Mouse (Mus musculus): ENCODE measurements around the gene Spc25.
A peak's percentile ranks its signal among the peaks of the same experiment; 100 is the strongest.

The Spc25 gene

DNA sequence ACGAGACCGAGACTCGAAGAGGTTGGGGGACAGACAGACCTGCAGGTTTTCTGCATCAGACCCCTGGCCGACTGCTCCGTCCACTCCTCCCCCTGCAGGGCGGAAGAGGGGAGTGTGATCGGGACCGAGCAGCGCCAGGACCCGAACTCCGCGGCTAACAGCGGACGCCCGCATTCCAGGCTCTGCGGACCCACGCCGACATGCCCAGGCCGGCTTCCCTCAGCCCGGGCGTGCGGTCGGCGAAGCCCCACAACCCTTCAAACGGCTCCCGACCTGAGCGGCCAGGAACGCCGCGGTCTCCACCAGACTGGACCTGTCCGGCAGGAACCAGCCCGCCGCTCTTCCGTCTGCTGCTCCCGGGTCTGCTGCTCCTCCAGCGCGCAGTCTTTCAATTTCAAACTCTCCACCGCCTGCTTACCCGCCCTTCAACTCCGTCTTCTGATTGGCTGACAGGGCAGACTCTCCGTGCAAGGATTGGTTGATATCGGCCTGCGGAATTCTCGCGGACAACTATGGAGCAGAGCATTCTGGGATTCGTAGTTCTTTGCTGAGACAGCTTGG, at the start of gene Spc25:
Gene Spc25 (minus strand): TSS at position 404 of the 561 bp plus-strand sequence.
- DNase-seq (ENCODE audit: low read depth): peak; percentile 98

DNA sequence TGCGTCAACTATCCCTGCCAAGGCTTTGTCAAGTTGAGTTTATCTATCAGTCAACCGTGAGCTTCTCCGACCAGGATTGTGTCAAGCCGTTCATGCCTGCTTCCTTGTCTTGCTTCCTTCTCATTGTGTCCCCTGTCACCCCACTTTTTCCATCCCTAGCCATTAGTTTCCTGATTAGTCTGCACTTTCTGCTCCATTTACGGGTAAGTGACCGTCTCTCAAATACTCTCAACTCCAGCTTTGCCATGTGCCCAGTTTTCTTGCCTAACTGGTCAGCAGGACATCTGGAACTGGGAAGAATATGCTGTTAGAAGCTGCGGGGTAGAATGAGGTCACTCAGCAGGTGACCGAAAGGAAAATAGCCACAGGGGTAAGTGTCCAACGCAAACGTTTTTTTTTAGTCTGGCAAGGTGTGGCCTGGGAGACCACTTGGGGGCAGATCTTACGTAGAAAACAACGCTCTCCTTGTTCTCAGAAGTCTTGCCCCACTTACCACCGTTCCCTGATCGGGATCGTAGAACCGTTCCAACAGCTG, 42.3 kb upstream of the Spc25 start:
- no peak for DNase-seq (ENCODE audit: low read depth)

DNA sequence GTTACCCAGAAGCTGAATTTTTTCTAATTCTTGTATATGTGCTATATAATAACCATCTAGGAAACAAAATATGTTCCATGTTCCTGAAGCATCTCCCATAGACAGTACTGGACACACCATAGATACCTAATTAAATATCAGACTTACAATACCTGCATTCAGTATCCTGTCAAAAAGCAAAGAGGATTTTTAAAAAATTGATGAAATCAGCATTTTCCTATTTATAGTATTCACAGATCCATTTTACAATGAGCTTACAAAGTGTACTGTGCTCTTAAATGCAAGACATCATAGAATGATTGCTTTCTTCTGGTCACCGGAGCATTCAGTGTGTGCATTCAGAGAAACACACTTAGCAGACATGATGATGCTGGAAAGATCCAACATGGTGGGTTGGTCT, 41.1 kb upstream of the Spc25 start:
- no peak for DNase-seq (ENCODE audit: low read depth)

DNA sequence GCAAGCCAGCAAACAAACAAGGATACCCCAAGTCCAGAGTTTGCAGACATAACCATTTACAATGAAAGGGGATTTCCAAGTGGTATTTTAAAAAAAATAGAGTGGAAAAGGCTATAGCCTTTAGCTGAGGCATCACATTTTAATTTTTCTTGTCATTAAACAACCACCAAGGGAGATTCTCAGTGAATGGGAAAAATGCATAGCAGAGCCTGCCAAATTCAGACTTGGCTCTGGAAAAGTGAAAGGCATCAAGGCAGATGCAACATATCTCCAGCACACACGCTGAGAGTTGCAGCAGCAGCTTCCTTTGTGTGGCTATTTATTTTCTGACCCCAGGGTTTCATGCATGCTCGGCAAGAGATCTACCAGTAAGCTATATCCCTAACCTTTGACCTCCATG, 38.9 kb upstream of the Spc25 start:
- DNase-seq (ENCODE audit: low read depth): no peak

DNA sequence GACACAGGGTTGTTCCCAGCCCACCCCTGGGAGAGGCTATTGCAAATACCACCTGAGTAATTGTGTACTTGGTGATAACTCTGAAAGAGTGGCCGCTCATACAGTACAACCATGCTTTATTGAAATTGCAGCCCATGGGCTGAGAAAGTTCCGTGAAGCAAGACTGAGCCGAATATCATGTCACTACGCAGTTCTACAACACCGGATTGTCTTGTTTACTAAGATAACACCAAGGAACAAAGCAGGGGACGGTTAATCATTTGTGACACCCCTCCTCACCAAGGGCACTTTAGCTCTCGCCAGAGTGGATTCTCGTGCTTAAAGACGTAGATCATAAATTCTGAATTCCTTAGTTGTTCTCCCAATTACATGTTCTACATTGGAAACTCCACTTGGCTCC, 33.3 kb upstream of the Spc25 start:
- DNase-seq (ENCODE audit: low read depth): no peak

DNA sequence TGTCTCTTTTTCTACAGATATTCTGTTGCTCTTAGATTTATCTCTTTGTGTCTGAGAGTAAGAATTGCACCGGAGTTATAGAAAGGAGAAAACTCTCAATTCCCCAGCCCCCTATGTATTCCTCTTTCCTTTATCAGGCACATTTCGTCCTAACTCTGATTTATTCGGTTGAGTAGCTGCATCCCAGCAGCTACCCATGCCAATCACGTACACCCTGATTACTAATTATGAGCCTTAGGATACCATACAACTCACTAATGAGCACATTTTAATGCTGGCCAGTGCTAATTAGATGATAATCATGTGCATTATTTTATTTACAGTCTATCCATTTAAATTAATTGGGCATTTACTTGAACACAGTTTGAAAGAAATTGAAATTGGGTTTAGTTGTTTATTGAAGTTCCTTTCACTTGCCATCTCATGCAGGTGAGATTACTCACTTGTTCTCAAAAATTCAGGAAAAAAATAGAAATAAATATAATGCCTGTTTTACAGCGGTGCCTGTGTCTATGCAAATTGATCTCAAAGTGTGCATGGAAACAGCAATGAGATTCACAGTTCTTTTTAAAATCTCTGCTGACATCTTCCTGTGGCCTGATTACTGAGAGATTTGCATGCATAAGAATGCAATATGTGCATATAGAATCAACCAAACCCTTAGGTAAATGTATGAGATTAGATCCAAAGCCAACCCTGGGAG, 29.1 kb upstream of the Spc25 start:
- no peak for DNase-seq (ENCODE audit: low read depth)

DNA sequence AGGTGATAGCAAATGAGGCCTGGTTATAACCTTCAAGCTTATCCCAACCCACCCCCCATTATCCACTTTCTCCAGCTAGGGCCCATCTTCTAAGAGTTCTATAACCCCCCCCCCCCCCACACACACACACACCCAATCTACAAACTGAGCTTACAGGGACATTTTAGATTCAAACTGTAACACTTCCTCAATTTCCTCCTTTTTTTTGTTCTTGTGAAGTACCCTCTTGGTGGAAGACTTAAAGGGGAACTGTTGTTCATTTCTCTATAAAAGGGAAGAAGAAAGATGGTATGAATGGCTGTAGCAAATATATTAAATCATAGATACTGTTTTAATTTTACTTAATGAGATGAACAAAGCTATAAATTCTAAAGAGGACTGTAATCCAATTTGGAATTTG, 26.1 kb upstream of the Spc25 start:
- DNase-seq (ENCODE audit: low read depth): no peak

DNA sequence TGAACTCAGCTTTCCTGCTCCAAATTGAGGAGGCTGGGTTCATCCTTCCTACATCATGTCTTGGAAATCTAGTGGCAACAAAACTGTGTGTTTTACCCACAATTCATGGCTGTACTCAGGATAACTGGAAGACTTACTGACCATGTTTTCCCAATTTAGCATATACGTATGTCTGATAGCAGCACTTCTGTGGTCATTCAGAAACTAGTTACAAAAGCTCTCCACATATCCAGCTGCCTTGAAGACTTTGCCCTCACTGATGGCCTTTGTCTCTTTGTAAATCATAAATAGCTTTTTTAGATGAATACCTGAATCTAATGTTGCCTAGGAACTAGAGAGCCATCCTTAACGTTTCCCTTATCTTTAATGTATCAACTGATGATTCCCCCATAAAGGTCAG, 24.1 kb upstream of the Spc25 start:
- DNase-seq (ENCODE audit: low read depth): no peak

DNA sequence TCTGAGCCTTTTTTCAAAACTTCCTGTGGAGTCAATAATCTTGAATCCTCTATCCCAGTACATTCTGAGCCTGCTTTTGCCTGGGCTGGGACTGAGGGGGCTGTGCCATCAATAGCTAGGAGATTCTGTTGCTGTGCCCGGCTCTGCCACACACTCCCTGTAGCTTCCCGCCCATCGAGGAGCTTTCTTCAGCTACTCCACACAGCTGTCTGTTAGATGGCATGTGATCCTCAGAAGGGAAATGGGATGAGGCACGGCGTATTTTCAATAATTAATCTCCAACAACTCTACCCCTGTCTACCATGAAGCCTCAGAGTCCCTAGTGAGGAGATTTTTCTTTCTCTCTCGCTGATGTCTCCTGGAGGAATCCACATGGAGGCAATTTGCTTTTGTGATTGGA, 22.6 kb upstream of the Spc25 start:
- DNase-seq (ENCODE audit: low read depth): no peak

DNA sequence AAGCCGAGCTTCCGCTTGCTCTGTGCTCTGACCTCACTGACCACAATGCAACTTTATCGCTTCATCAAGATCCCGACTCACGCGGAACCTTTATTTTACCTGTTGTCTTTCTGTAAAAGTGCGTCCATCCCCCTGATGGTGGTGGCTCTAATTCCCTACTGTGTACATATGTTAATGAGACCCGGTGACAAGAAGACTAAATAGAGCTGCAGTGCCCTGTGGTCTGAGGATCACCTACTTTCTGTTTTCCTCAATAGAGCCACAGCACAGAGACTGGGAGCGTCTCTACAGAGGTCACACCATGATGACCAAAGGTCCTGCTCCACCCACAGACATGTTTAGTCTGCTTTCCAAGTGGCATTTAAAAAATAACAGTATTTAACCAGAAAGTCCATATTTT, 20.9 kb upstream of the Spc25 start:
- no peak for DNase-seq (ENCODE audit: low read depth)

DNA sequence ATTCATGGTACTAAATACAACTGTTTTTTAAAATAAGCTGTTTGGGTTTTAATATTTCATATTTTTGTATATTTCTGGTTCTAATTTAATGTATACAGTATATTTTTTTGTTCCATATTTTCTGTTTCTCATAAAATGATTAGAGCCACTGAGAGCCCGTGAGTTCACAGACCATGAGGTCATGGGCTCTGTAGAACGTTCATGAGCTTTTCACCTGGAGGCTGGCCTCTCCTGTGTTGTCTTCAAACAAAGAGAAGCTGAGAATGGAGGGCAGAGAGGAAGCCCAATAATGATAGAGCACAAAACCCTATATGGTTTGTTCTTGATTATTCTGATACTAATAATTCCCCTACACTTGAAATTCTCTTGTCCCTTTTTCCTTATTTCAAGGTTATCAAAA, 18.7 kb upstream of the Spc25 start:
- no peak for DNase-seq (ENCODE audit: low read depth)

DNA sequence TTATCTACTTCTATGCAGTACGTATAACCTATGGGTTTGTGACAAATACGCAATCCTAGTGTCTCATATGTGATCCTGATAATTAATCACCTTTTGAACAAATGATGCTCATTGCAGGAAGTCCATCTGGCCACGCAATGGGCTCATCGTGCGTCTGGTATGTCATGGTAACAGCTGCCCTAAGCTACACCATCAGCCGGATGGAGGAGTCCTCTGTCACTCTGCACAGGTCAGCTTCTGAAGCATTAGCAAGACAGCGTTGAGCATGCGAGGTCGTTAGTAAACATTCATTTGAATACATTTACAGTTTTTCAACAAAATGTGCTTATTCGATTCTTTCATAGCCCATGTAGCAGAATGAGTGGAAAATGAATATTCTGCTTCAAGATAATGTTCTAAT, 16.8 kb upstream of the Spc25 start:
- no peak for DNase-seq (ENCODE audit: low read depth)

DNA sequence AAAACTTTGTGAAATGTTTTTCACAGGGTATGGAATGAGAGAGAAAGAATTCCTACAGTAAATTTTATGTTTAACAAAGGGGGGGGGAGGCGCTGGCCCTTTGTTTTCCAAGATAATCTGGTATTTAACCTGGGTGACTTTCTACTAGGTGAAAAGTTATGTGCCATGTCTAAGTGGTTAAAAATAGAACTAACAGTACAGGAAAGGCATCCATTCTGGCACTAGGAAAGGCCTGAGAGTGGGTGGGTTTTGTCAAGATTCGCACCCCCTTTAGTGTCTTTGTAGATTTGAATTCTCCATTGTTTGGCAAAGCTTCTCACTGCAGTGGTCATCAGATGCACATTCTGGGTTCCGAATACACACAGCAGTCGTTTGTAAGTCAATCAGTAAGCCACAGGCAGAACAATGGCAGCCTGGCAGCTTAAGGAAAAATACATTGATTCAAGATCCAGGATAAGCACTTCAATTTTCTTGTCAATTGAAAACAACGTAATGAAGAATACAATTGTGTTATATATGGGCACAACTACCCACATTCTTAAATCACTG, 15.9 kb upstream of the Spc25 start:
- DNase-seq (ENCODE audit: low read depth): no peak

DNA sequence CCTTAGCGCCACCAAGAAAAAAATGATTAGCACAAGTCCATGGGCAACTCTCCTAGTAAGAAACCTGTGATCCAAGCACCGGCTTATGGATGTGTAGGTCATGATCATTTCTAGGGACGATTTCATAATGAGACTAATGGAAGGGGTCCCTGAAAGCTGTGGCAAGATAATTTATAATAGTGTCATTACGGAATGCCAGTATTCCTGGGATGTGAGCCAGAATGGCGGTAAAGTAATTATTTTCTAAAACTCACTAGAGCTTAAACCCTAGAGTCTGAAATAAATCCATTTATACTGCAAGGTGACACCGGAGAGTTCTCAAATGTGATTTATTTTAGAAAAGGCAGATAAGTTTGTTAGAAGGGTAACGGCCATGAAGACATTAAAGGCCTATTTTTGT, 9.2 kb upstream of the Spc25 start:
- DNase-seq (ENCODE audit: low read depth): no peak

DNA sequence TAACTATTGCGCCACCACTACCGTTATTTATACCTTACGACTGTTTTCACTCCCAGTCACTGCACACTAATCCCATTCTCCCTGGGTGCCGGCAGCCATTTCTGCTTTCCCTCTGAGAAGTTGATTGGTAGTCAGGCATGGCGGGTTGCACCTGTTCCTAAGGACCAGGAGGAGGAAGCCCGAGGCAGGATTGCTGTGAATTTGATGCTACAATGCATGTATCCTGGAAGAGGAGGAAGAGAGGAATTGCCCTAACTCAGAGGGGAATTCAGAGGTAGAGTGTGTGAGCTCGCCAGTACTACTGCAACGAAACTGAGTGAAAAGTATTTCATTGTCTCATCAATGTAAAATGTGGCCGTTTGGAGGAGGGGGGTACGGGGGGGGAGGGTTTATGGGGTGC, 6.7 kb upstream of the Spc25 start:
- no peak for DNase-seq (ENCODE audit: low read depth)

DNA sequence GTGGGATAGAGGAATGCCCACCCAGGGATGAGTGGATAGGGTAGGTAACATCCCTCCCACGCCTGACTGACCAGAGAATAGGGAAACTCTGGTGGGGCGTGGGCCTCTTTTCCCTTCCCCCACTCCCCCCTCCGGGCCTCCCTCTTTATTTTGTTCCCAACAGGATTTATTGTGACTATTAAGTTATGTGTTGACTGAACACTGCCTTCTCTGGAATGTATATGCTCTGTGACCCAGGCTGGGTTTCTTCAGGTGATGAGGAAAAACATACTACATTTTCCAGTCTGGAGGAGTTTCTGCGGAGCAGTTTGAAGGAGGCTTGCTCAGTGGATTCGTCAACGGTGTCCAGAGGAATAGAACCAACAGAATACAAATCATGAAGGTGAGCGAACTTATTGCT, 4.8 kb upstream of the Spc25 start, which contains the start of gene G6pc2:
Gene G6pc2 (plus strand): TSS at position 301 of the 400 bp plus-strand sequence.
- no peak for DNase-seq (ENCODE audit: low read depth)

DNA sequence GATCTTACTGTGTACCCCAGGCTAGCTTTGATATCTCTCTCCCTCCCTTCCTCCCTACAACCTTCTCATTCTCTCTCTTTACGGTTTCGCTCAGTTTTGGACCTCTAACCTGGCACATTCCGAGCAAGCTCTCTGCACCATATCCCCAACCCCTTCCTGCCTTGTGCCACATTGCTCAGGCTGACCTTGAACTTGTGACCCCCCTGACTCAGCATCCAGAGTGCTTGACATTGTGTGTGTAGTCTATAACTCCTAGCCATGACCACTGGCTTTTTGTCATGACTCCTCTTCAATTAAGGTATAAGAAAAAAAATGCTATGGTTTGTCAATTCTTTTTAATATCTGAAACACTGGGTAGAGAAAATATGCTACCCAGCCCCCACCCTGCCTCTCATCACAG, 3.7 kb upstream of the Spc25 start:
- DNase-seq (ENCODE audit: low read depth): no peak

DNA sequence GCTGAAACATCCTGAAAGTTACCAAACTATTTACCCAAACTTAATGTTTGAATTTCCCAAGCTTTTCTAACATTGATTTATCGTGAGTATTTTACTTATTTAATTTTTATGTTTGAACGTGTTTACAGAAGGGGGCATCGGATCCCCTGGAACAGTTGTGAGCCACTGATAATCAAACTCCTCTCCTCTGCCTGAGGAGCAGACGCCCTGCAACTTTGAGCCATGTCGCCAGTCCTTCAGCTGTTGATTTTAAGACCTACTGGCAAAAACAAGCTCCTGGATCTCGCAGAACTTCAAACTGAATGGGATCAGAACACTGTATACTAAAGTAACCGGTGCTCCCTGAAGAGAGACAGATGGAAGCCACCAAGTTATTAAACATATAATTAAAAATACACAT, 529 bp upstream of the Spc25 start:
- DNase-seq (ENCODE audit: low read depth): peak; percentile 50

DNA sequence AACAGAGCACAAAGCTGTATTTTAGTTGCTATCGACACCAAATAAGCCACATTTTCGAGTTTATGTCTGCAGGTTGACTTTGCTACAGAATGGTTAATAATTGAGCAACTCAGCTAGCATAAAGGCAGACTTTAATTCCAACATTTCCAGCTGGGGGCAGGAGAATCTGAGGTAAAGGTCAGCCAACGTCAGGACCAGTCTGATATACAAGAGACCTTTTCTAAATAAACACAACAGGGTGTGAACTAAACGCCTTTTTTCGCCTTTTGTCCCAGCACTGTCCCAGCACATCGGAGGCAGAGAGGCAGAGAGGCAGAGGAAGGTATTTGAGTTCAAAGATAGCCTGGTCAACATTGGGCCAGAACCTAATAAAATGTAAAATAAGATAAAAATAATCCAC, 809 bp downstream of the Spc25 start:
- peak; percentile 27 for DNase-seq (ENCODE audit: low read depth)

DNA sequence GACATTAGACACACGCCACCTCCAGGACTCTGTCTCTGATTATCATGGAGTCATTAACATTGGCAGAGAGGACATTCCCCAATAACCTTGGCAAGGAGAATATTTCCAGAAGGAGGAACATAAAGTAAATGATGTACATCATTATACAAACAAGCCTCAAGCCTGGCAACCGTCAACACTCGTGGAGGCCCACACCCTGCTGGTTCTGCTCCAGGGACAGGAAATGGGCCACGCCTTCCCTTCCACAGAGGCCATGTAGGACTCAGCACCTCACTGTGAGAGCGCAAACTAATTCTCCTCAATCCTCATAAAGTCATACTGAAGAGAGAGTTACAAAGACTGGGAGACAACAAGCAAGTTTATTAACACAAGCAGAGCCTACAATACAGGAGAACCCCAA, 12.4 kb downstream of the Spc25 start:
- no peak for DNase-seq (ENCODE audit: low read depth)

DNA sequence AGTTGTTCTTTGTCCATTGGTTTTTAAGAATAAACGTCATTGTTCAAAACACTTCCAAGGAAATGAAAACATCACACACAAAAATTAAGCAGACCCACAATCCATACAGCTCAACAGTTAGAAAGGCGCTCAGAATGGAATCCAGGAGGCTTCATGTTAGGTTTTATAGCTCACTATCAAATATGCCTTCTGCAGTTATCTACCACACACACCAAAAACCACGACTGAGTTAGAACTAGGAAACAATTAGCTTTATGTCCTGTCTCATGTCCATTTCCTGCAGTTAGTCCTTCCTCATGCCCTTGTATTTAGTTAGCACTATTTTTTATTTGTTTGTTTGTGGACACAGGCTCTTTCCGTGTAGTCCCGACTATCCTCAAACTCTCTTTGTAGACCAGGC, 14.9 kb downstream of the Spc25 start:
- DNase-seq (ENCODE audit: low read depth): peak; percentile 51

DNA sequence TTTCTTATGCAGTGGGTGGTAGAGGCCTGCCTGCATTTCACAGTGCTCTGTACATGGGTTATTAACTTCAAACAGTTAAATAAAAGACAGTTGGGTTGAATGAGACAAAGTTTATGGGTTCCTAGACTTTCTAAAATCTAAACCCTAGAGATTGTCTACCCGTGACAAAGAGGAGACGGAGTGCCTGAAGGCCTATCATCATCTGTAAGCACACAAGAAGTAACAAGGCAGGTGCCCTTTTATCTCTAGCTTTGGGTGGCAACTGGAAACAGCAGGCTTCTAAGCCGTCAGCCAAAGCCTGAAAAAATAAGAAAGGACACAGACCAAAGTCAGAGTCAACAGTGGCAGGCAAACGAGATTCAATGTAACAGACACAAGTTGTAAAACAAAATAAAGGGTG, 16.8 kb downstream of the Spc25 start:
- DNase-seq (ENCODE audit: low read depth): no peak

DNA sequence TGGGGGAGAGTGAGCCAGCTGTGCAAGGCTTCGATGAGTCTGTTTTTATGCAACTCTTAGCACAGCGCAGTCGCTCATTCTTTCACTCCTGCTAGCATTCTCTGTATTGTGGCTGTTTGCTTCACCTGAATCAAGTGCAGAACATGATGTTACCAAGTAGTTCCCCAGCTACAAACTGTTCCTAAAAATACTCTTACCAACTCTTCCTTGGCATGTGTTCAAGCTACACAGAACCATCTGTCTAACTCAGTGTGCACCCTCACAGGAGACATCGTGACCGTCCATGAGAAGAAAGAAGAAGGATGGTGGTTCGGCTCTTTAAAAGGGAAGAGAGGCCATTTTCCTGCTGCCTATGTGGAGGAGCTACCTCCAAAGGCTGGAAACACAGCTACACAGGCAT, 17.3 kb downstream of the Spc25 start:
- no peak for DNase-seq (ENCODE audit: low read depth)

DNA sequence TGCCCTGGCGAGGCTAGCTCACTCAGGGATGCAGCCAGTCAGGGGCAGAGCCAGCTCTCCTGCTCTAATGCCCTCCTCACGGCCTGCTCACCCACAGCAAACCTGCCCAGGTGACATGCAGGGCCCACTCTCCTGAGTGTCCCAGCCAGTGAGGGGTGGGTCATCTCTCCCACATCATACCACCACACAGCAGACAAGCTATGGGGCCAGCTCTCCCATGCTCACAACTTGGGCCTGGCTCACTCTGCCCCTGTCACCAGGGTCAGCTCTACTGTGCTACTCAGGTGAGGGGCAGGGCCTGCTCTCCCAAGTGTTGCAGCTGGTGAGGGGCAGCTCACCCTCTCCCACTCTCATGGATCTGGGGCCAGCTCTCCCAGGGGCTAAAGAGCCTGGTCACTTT, 18.0 kb downstream of the Spc25 start:
- DNase-seq (ENCODE audit: low read depth): no peak
